Mouse (Mus musculus) E14TG2a.4 (cell line): ENCODE results near the gene Rnf150.

Experiments used
- H3K27me3 ChIP-seq: 2 replicates; pipeline ENCODE4 v1.6.1; 2014; ENCODE audit warnings: low read length, control low read depth; ENCODE audit not compliant: insufficient read depth
- H3K36me3 ChIP-seq: 2 replicates; pipeline ENCODE4 v1.6.1; 2014; ENCODE audit warnings: low read length, control low read depth; ENCODE audit not compliant: insufficient read depth
- H3K4me1 ChIP-seq: replicated peaks from 2 replicates; pipeline ENCODE4 v1.6.1; 2014; ENCODE audit warnings: low read depth, low read length, control low read depth
- H3K4me3 ChIP-seq: replicated peaks from 2 replicates; pipeline ENCODE4 v1.5.1; 2014; ENCODE audit warnings: mild to moderate bottlenecking, low read length
- H3K9me3 ChIP-seq: 2 replicates; pipeline ENCODE4 v1.6.1; 2014; ENCODE audit warnings: low read length, control low read depth
- CTCF ChIP-seq: conservative IDR thresholded peaks from 2 replicates; pipeline ENCODE4 v1.5.1; 2014; ENCODE audit warnings: low read length
- NANOG ChIP-seq: IDR thresholded peaks from 2 replicates; pipeline ENCODE4 v1.6.1; 2014; ENCODE audit warnings: borderline replicate concordance, low read length, mixed read lengths
- POU5F1 ChIP-seq: IDR thresholded peaks from 2 replicates; pipeline ENCODE4 v1.6.1; 2014; ENCODE audit warnings: low read length, borderline replicate concordance

Gene Rnf150

GRCm38 (mm10) chr8:82871986-82872385 lies 8.8 kb downstream of the Rnf150 start:
- Histone ChIP-seq H3K27me3 (peaks cover 5% of the 10 kb centered on the region; the same call in 1 of the 2 replicates), H3K36me3 (no peaks in the 10 kb centered on the region), H3K4me1 (no peaks in the 10 kb centered on the region), H3K4me3 (no peak overlapping the region), H3K9me3 (no peaks in the 10 kb centered on the region)
- no peak for TF ChIP-seq NANOG
- TF ChIP-seq POU5F1: no peak
- TF ChIP-seq CTCF: no peak

DNA sequence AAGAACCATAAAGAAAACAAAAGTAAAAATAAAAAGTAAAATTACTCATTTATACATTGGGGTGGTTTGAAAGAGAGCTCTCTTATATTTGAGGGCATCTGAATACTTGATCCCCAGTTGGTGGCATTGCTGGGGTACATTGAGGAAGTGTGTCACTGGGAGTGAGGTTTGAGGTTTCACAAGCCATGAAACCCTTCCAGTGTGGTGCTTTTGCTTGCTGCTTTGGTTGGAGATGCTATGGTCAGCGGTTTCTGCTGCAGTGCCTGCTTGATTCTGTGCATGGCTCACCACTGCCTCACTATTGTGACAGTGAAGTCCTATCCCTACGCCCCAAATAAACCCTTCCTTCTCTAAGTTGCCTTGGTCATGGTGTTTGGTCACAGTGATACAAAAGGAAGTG lies 10.9 kb downstream of the Rnf150 start:
- no peaks in the 10 kb centered on the region for H3K27me3 ChIP-seq
- H3K4me3 ChIP-seq: no peak overlapping the region
- H3K36me3 ChIP-seq: no peaks in the 10 kb centered on the region
- H3K4me1 ChIP-seq: no peaks in the 10 kb centered on the region
- TF ChIP-seq NANOG (no peak), POU5F1 (no peak), CTCF (no peak)
- H3K9me3 ChIP-seq: no peaks in the 10 kb centered on the region

GRCm38 (mm10) chr8:82875135-82875534 lies 12.0 kb downstream of the Rnf150 start:
- no peaks in the 10 kb centered on the region for H3K9me3 ChIP-seq
- TF ChIP-seq NANOG: no peak
- TF ChIP-seq CTCF: no peak
- TF ChIP-seq POU5F1: no peak
- no peaks in the 10 kb centered on the region for H3K36me3 ChIP-seq
- H3K27me3 ChIP-seq: no peaks in the 10 kb centered on the region
- no peak overlapping the region for H3K4me3 ChIP-seq
- H3K4me1 ChIP-seq: no peaks in the 10 kb centered on the region

GRCm38 (mm10) chr8:82884480-82884879 lies 21.3 kb downstream of the Rnf150 start:
- Histone ChIP-seq H3K9me3 (no peaks in the 10 kb centered on the region), H3K36me3 (no peaks in the 10 kb centered on the region), H3K27me3 (no peaks in the 10 kb centered on the region), H3K4me3 (no peak overlapping the region), H3K4me1 (no peaks in the 10 kb centered on the region)
- TF ChIP-seq CTCF: no peak
- TF ChIP-seq NANOG: no peak
- TF ChIP-seq POU5F1: no peak

- H3K9me3 ChIP-seq: no peaks in the 10 kb centered on the region
- no peak overlapping the region for H3K4me3 ChIP-seq
- no peaks in the 10 kb centered on the region for H3K4me1 ChIP-seq
- TF ChIP-seq NANOG: no peak
- no peak for TF ChIP-seq CTCF
- no peak for TF ChIP-seq POU5F1
- no peaks in the 10 kb centered on the region for H3K27me3 ChIP-seq
- H3K36me3 ChIP-seq: no peaks in the 10 kb centered on the region
Observed at GRCm38 (mm10) chr8:82887234-82887633, 24.1 kb downstream of the Rnf150 start.

GRCm38 (mm10) chr8:82889062-82889720 lies 26.0 kb downstream of the Rnf150 start:
- no peak for TF ChIP-seq CTCF
- no peak for TF ChIP-seq NANOG
- no peak for TF ChIP-seq POU5F1
- no peaks in the 10 kb centered on the region for H3K27me3 ChIP-seq
- no peaks in the 10 kb centered on the region for H3K4me1 ChIP-seq
- H3K4me3 ChIP-seq: no peak overlapping the region
- H3K36me3 ChIP-seq: no peaks in the 10 kb centered on the region
- no peaks in the 10 kb centered on the region for H3K9me3 ChIP-seq

DNA sequence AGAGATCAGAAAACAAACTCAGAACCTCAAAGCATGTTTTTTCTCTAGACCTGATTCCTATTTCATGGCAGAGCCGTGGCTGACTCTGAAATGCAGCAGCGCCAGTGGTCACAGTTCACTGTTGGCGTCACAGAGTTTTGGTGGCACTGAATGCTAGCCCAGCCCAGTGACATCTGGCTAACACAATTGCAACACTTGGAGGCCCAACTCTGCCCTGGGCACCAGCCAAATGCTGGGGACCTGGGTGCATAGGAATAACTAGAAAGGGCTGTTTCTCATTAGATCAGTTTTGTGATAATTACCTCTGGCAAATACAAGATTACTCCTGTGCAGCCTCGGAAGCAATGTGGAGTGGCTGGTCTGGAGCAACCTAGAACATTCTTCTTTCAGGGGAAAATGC lies 31.9 kb downstream of the Rnf150 start:
- Histone ChIP-seq H3K4me1 (no peaks in the 10 kb centered on the region), H3K9me3 (no peaks in the 10 kb centered on the region), H3K27me3 (no peaks in the 10 kb centered on the region), H3K4me3 (no peak overlapping the region), H3K36me3 (no peaks in the 10 kb centered on the region)
- TF ChIP-seq NANOG (no peak), POU5F1 (no peak), CTCF (no peak)

GRCm38 (mm10) chr8:82896796-82897195 lies 33.6 kb downstream of the Rnf150 start:
- no peak overlapping the region for H3K4me3 ChIP-seq
- H3K36me3 ChIP-seq: no peaks in the 10 kb centered on the region
- TF ChIP-seq POU5F1 (no peak), CTCF (no peak), NANOG (no peak)
- no peaks in the 10 kb centered on the region for H3K9me3 ChIP-seq
- H3K27me3 ChIP-seq: no peaks in the 10 kb centered on the region
- H3K4me1 ChIP-seq: no peaks in the 10 kb centered on the region
